Mouse (Mus musculus): ENCODE measurements around the gene Agl.
"Not testable (repeated sequence)": the region's sequence is repeated elsewhere in the genome, so short reads cannot be mapped to it uniquely, and the experiment has no call there.

Agl gene

GRCm38 (mm10) chr3:116815916-116816315 is 8.0 kb upstream of the Agl start:
- DNase-seq = no peak

- no peak for DNase-seq
Measured at GRCm38 (mm10) chr3:116815305-116815797, 7.4 kb upstream of the Agl start.

- DNase-seq = no peak
Measured at GRCm38 (mm10) chr3:116812946-116813345, 5.0 kb upstream of the Agl start.

- not testable (repeated sequence) for DNase-seq
Measured at GRCm38 (mm10) chr3:116810351-116810750, 2.4 kb upstream of the Agl start.

- no peak for DNase-seq
Measured at GRCm38 (mm10) chr3:116809221-116809620, 1.3 kb upstream of the Agl start.

- DNase-seq = peak; percentile 7
Measured at GRCm38 (mm10) chr3:116808507-116809217, 696 bp upstream of the Agl start.

- no peak for DNase-seq
Measured at GRCm38 (mm10) chr3:116805866-116806265, 2.1 kb downstream of the Agl start.

- DNase-seq = no peak
Measured at GRCm38 (mm10) chr3:116804746-116805285, 3.1 kb downstream of the Agl start.

- no peak for DNase-seq
Measured at GRCm38 (mm10) chr3:116801755-116802154, 6.2 kb downstream of the Agl start.

- no peak for DNase-seq
Measured at GRCm38 (mm10) chr3:116798821-116799510, 9.0 kb downstream of the Agl start.

- no peak for DNase-seq
Measured at GRCm38 (mm10) chr3:116788851-116789250, 19.1 kb downstream of the Agl start.

GRCm38 (mm10) chr3:116786543-116786942 is 21.4 kb downstream of the Agl start:
- DNase-seq = no peak

- no peak for DNase-seq
Measured at GRCm38 (mm10) chr3:116785820-116786219, 22.1 kb downstream of the Agl start.

GRCm38 (mm10) chr3:116784811-116785210 is 23.2 kb downstream of the Agl start:
- no peak for DNase-seq

- no peak for DNase-seq
Measured at GRCm38 (mm10) chr3:116784290-116784689, 23.7 kb downstream of the Agl start.

GRCm38 (mm10) chr3:116776961-116777360 is 31.0 kb downstream of the Agl start:
- DNase-seq = no peak

GRCm38 (mm10) chr3:116773836-116774235 is 34.1 kb downstream of the Agl start:
- no peak for DNase-seq

GRCm38 (mm10) chr3:116771597-116771996 is 36.4 kb downstream of the Agl start:
- DNase-seq = no peak

GRCm38 (mm10) chr3:116766963-116767362 is 41.0 kb downstream of the Agl start:
- DNase-seq = not testable (repeated sequence)

- no peak for DNase-seq
Measured at GRCm38 (mm10) chr3:116752818-116753217, 55.1 kb downstream of the Agl start.

- DNase-seq = peak; percentile 24
Measured at GRCm38 (mm10) chr3:116751191-116751860, 56.6 kb downstream of the Agl start.

- DNase-seq = peak; percentile 44
Measured at GRCm38 (mm10) chr3:116748391-116749170, 59.4 kb downstream of the Agl start.

- DNase-seq = not testable (repeated sequence)
Measured at GRCm38 (mm10) chr3:116747648-116748047, 60.3 kb downstream of the Agl start.

Measured in right cerebral cortex, postnatal 14 days (tissue).